Mouse (Mus musculus) neural tube, postnatal 0 days (tissue): ENCODE measurements around the gene Cbl. TPM values are rescaled to one million over a fixed set of nuclear protein-coding genes. Genes with fewer than 3 reads are reported as not detected.

ENCODE experiments used
- polyA plus RNA-seq: library from polyadenylated mRNA; unstranded; fragments of >200 nt; fragmentation: Nextera tagmentation; extraction: Ambion mirVana; gene quantifications from 2 replicates; pipeline ENCODE4 v1.2.1, GENCODE M21; 2015

The Cbl gene
- polyA plus RNA-seq = 11.6 and 14.1 TPM in 2 replicates

GRCm38 (mm10) chr9:44233802-44234478, at the start of gene Cbl:
Gene Cbl (minus strand): TSS chr9:44234049.

GRCm38 (mm10) chr9:44268432-44268831, 34.6 kb upstream of the Cbl start, which contains the start of gene Nlrx1:
Gene Nlrx1 (minus strand): TSS chr9:44268599.

GRCm38 (mm10) chr9:44251314-44251713, 17.5 kb upstream of the Cbl start, which contains the start of gene Pdzd3:
Gene Pdzd3 (minus strand): TSS chr9:44251471.

GRCm38 (mm10) chr9:44240399-44240798, 6.5 kb upstream of the Cbl start, which contains the start of gene Ccdc153:
Gene Ccdc153 (plus strand): TSS chr9:44240676.

GRCm38 (mm10) chr9:44134101-44134850, 99.6 kb downstream of the Cbl start, which contains the start of gene Mcam:
Gene Mcam (plus strand): TSS chr9:44134469.

GRCm38 (mm10) chr9:44113105-44113789, 120.6 kb downstream of the Cbl start, which contains the start of the genes Gm49380 and Rnf26:
Gene Gm49380 (minus strand): TSS chr9:44113500.
Gene Rnf26 (minus strand): TSS chr9:44113517.

GRCm38 (mm10) chr9:44107110-44107509, 126.7 kb downstream of the Cbl start, which contains the start of gene C1qtnf5:
Gene C1qtnf5 (plus strand): TSS chr9:44107245.

GRCm38 (mm10) chr9:44101490-44101889, 132.4 kb downstream of the Cbl start, which contains the start of gene Mfrp:
Gene Mfrp (plus strand): TSS chr9:44101729.

Other genes starting within 250 kb of the Cbl start
- 74.5 and 79.4 TPM in 2 replicates for gene Thy1, start 190.7 kb downstream of the Cbl start, polyA plus RNA-seq
- gene Usp2, start 167.0 kb downstream of the Cbl start, polyA plus RNA-seq = 16.8 and 19.7 TPM in 2 replicates
- 0.08 TPM in 1 of 2 replicates, not detected in the other for gene Mfrp, start 132.3 kb downstream of the Cbl start, polyA plus RNA-seq
- gene C1qtnf5, start 126.8 kb downstream of the Cbl start, polyA plus RNA-seq = 17.6 and 18.5 TPM in 2 replicates
- gene Gm49380, start 120.5 kb downstream of the Cbl start, polyA plus RNA-seq = 0.12 and 0.18 TPM in 2 replicates
- gene Rnf26, start 120.5 kb downstream of the Cbl start, polyA plus RNA-seq = 33.2 and 35.4 TPM in 2 replicates
- 15.3 and 17.2 TPM in 2 replicates for gene Mcam, start 99.6 kb downstream of the Cbl start, polyA plus RNA-seq
- 2.4 and 3.0 TPM in 2 replicates for gene Ccdc153, start 6.6 kb upstream of the Cbl start, polyA plus RNA-seq
- gene Pdzd3, start 17.4 kb upstream of the Cbl start, polyA plus RNA-seq = 0.19 and 0.31 TPM in 2 replicates
- gene Nlrx1, start 34.5 kb upstream of the Cbl start, polyA plus RNA-seq = 5.8 and 6.6 TPM in 2 replicates
- 26.9 and 28.9 TPM in 2 replicates for gene Abcg4, start 54.6 kb upstream of the Cbl start, polyA plus RNA-seq
- 12.9 and 14.0 TPM in 2 replicates for gene Hinfp, start 71.6 kb upstream of the Cbl start, polyA plus RNA-seq
- gene C2cd2l, start 86.2 kb upstream of the Cbl start, polyA plus RNA-seq = 21.9 and 24.4 TPM in 2 replicates
- 28.9 and 31.0 TPM in 2 replicates for gene Dpagt1, start 92.0 kb upstream of the Cbl start, polyA plus RNA-seq
- gene H2afx, start 100.6 kb upstream of the Cbl start, polyA plus RNA-seq = 103 and 104 TPM in 2 replicates
- gene Hmbs, start 110.2 kb upstream of the Cbl start, polyA plus RNA-seq = 53.4 and 54.7 TPM in 2 replicates
- gene Vps11, start 127.6 kb upstream of the Cbl start, polyA plus RNA-seq = 32.3 and 36.0 TPM in 2 replicates
- gene Hyou1, start 145.4 kb upstream of the Cbl start, polyA plus RNA-seq = 17.0 and 18.1 TPM in 2 replicates
- gene Slc37a4, start 162.8 kb upstream of the Cbl start, polyA plus RNA-seq = 50.7 and 59.3 TPM in 2 replicates
- 1,331 and 1,463 TPM in 2 replicates for gene Rps25, start 173.1 kb upstream of the Cbl start, polyA plus RNA-seq
- 264 and 298 TPM in 2 replicates for gene Trappc4, start 173.6 kb upstream of the Cbl start, polyA plus RNA-seq
- 25.8 and 30.9 TPM in 2 replicates for gene Ccdc84, start 184.5 kb upstream of the Cbl start, polyA plus RNA-seq
- gene Foxr1, start 207.1 kb upstream of the Cbl start, polyA plus RNA-seq = not detected in 2 replicates
- gene Upk2, start 220.9 kb upstream of the Cbl start, polyA plus RNA-seq = not detected in 2 replicates
- 9.8 and 9.9 TPM in 2 replicates for gene Bcl9l, start 248.8 kb upstream of the Cbl start, polyA plus RNA-seq